Mouse (Mus musculus) midbrain, embryonic 16.5 days (tissue): ENCODE results near the gene Thada. TPM values are rescaled to one million over a fixed set of nuclear protein-coding genes. Genes with fewer than 3 reads are reported as not detected.

Experiments
- ATAC-seq: fragments of 200-750 bp; cut with Nextera tagmentation; 2 replicates; pipeline ENCODE4 v1.8.0; 2017; ENCODE audit warnings: moderate TSS enrichment
- H3K27ac ChIP-seq: fragments of 300-500 bp; sonication (generic); 2 replicates; pipeline ENCODE4 v1.5.1; 2014; ENCODE audit warnings: mild to moderate bottlenecking, low read length, mixed read lengths
- H3K27me3 ChIP-seq: fragments of 300-500 bp; sonication (generic); 2 replicates; pipeline ENCODE4 v1.6.1; 2014; ENCODE audit warnings: low read depth, low read length, mixed read lengths; ENCODE audit not compliant: control insufficient read depth, insufficient read depth
- H3K36me3 ChIP-seq: fragments of 300-500 bp; sonication (generic); 2 replicates; pipeline ENCODE4 v1.6.1; 2014; ENCODE audit warnings: mild to moderate bottlenecking, low read length, moderate library complexity, mixed read lengths; ENCODE audit not compliant: control insufficient read depth, insufficient read depth
- H3K4me1 ChIP-seq: fragments of 300-500 bp; sonication (generic); 2 replicates; pipeline ENCODE4 v1.6.1; 2014; ENCODE audit warnings: mild to moderate bottlenecking, low read length, mixed read lengths; ENCODE audit not compliant: control insufficient read depth, insufficient read depth
- H3K4me2 ChIP-seq: fragments of 300-500 bp; sonication (generic); 2 replicates; pipeline ENCODE4 v1.6.1; 2014; ENCODE audit warnings: mild to moderate bottlenecking, low read length, mixed read lengths
- H3K4me3 ChIP-seq: fragments of 300-500 bp; sonication (generic); 2 replicates; pipeline ENCODE4 v1.5.1; 2014; ENCODE audit warnings: low read depth, mild to moderate bottlenecking, low read length, moderate library complexity, mixed read lengths
- H3K9ac ChIP-seq: fragments of 300-500 bp; sonication (generic); 2 replicates; pipeline ENCODE4 v1.6.1; 2014; ENCODE audit warnings: low read depth, low read length, mixed read lengths
- H3K9me3 ChIP-seq: fragments of 300-500 bp; sonication (generic); replicated peaks from 2 replicates; pipeline ENCODE4 v1.6.1; 2014; ENCODE audit warnings: mild to moderate bottlenecking, low read length, mixed read lengths; ENCODE audit not compliant: control insufficient read depth, poor library complexity, severe bottlenecking
- WGBS: fragments of 180-500 bp; shearing (Covaris S2); extraction: QIAGEN DNeasy Blood & Tissue Kit; methylation state at CpG from one replicate; pipeline ENCODE4 v1.1.7; 2014; 5-methylcytosine and 5-hydroxymethylcytosine counted together
- polyA plus RNA-seq: library from polyadenylated mRNA; unstranded; fragments of >200 nt; fragmentation: Nextera tagmentation; extraction: Ambion mirVana; gene quantifications from 2 replicates; pipeline ENCODE4 v1.2.1, GENCODE M21; 2015

Gene Thada
- polyA plus RNA-seq, 1 experiment from 2014 or later, result 6.5 TPM

- no peaks in the 10 kb centered on the region for H3K9me3 ChIP-seq
- no peak overlapping the region for H3K4me2 ChIP-seq
- H3K9ac ChIP-seq, result no peak overlapping the region
- H3K36me3 ChIP-seq, result peaks cover 2% of the 10 kb centered on the region; the same call in 1 of the 2 replicates
- no peak overlapping the region for H3K27ac ChIP-seq
- no peak overlapping the region for H3K4me3 ChIP-seq
- H3K27me3 ChIP-seq, result no peaks in the 10 kb centered on the region
- ATAC-seq, result no peak
- WGBS, result 37% methylated on average over 3 of the region's 3 CpGs
- peaks cover 10% of the 10 kb centered on the region; the same call in 1 of the 2 replicates for H3K4me1 ChIP-seq
Observed at GRCm38 (mm10) chr17:84351276-84351675, 114.7 kb downstream of the Thada start.

- H3K4me1 ChIP-seq, result peaks cover 10% of the 10 kb centered on the region; the same call in 1 of the 2 replicates
- no peak overlapping the region for H3K4me3 ChIP-seq
- 82% methylated on average over 3 of the region's 3 CpGs for WGBS
- H3K27me3 ChIP-seq, result no peaks in the 10 kb centered on the region
- no peak overlapping the region for H3K27ac ChIP-seq
- peaks cover 3% of the 10 kb centered on the region; the same call in 1 of the 2 replicates for H3K36me3 ChIP-seq
- H3K4me2 ChIP-seq, result no peak overlapping the region
- H3K9me3 ChIP-seq, result no peaks in the 10 kb centered on the region
- ATAC-seq, result no peak
- H3K9ac ChIP-seq, result no peak overlapping the region
Observed at GRCm38 (mm10) chr17:84348865-84349264, 117.1 kb downstream of the Thada start.

- no peak overlapping the region for H3K4me2 ChIP-seq
- no peak overlapping the region for H3K27ac ChIP-seq
- H3K4me3 ChIP-seq, result no peak overlapping the region
- H3K27me3 ChIP-seq, result no peaks in the 10 kb centered on the region
- WGBS, result 38% methylated on average over 6 of the region's 6 CpGs
- H3K9me3 ChIP-seq, result no peaks in the 10 kb centered on the region
- H3K4me1 ChIP-seq, result no peaks in the 10 kb centered on the region
- no peak overlapping the region for H3K9ac ChIP-seq
- H3K36me3 ChIP-seq, result peaks cover 3% of the 10 kb centered on the region; the same call in 1 of the 2 replicates
- ATAC-seq, result no peak
Observed at GRCm38 (mm10) chr17:84342299-84342817, 123.6 kb downstream of the Thada start.

- H3K4me1 ChIP-seq, result no peaks in the 10 kb centered on the region
- no peaks in the 10 kb centered on the region for H3K9me3 ChIP-seq
- H3K27me3 ChIP-seq, result no peaks in the 10 kb centered on the region
- H3K36me3 ChIP-seq, result peaks cover 3% of the 10 kb centered on the region; the same call in 1 of the 2 replicates
- ATAC-seq, result no peak
- H3K4me3 ChIP-seq, result no peak overlapping the region
- 61% methylated on average over 2 of the region's 2 CpGs for WGBS
- H3K27ac ChIP-seq, result no peak overlapping the region
- no peak overlapping the region for H3K9ac ChIP-seq
- H3K4me2 ChIP-seq, result no peak overlapping the region
Observed at GRCm38 (mm10) chr17:84341686-84342085, 124.3 kb downstream of the Thada start.

- H3K4me2 ChIP-seq, result no peak overlapping the region
- no peak overlapping the region for H3K27ac ChIP-seq
- no peaks in the 10 kb centered on the region for H3K27me3 ChIP-seq
- no peak for ATAC-seq
- no peaks in the 10 kb centered on the region for H3K9me3 ChIP-seq
- no peak overlapping the region for H3K9ac ChIP-seq
- H3K36me3 ChIP-seq, result no peaks in the 10 kb centered on the region
- H3K4me3 ChIP-seq, result no peak overlapping the region
- H3K4me1 ChIP-seq, result no peaks in the 10 kb centered on the region
- 92% methylated on average over 3 of the region's 3 CpGs for WGBS
Observed at GRCm38 (mm10) chr17:84340574-84340973, 125.4 kb downstream of the Thada start.

- no peaks in the 10 kb centered on the region for H3K27me3 ChIP-seq
- no peak overlapping the region for H3K4me3 ChIP-seq
- ATAC-seq, result no peak
- WGBS, result 83% methylated on average over 1 of the region's 1 CpGs
- no peak overlapping the region for H3K9ac ChIP-seq
- no peak overlapping the region for H3K4me2 ChIP-seq
- H3K4me1 ChIP-seq, result no peaks in the 10 kb centered on the region
- H3K9me3 ChIP-seq, result no peaks in the 10 kb centered on the region
- H3K36me3 ChIP-seq, result no peaks in the 10 kb centered on the region
- no peak overlapping the region for H3K27ac ChIP-seq
Observed at GRCm38 (mm10) chr17:84335996-84336395, 130.0 kb downstream of the Thada start.

GRCm38 (mm10) chr17:84335076-84335475 is 130.9 kb downstream of the Thada start:
- no peak for ATAC-seq
- Histone ChIP-seq H3K4me1 (no peaks in the 10 kb centered on the region), H3K4me2 (no peak overlapping the region), H3K27me3 (no peaks in the 10 kb centered on the region), H3K4me3 (no peak overlapping the region), H3K9me3 (no peaks in the 10 kb centered on the region), H3K36me3 (no peaks in the 10 kb centered on the region), H3K27ac (no peak overlapping the region), H3K9ac (no peak overlapping the region)
- 87% methylated on average over 3 of the region's 3 CpGs for WGBS

GRCm38 (mm10) chr17:84334241-84335014 is 131.6 kb downstream of the Thada start:
- 84% methylated on average over 5 of the region's 5 CpGs for WGBS
- H3K4me3 ChIP-seq, result no peak overlapping the region
- no peak for ATAC-seq

GRCm38 (mm10) chr17:84332940-84333339 is 133.1 kb downstream of the Thada start:
- H3K4me2 ChIP-seq, result no peak overlapping the region
- no peak overlapping the region for H3K4me3 ChIP-seq
- no peaks in the 10 kb centered on the region for H3K9me3 ChIP-seq
- H3K27ac ChIP-seq, result no peak overlapping the region
- no peak for ATAC-seq
- H3K9ac ChIP-seq, result no peak overlapping the region
- no peaks in the 10 kb centered on the region for H3K36me3 ChIP-seq
- H3K27me3 ChIP-seq, result no peaks in the 10 kb centered on the region
- WGBS, result 95% methylated on average over 5 of the region's 5 CpGs
- H3K4me1 ChIP-seq, result no peaks in the 10 kb centered on the region

More at GRCm38 (mm10) chr17:84334241-84335014, 131.6 kb downstream of the Thada start:
- H3K4me2 ChIP-seq, result no peak overlapping the region
- H3K36me3 ChIP-seq, result no peaks in the 10 kb centered on the region
- H3K27ac ChIP-seq, result no peak overlapping the region
- H3K27me3 ChIP-seq, result no peaks in the 10 kb centered on the region
- no peaks in the 10 kb centered on the region for H3K9me3 ChIP-seq
- H3K9ac ChIP-seq, result no peak overlapping the region
- no peaks in the 10 kb centered on the region for H3K4me1 ChIP-seq
